Mouse (Mus musculus) gastrocnemius, postnatal 14 days (tissue): ENCODE measurements around the gene Casz1. TPM values are rescaled to one million over a fixed set of nuclear protein-coding genes. Genes with fewer than 3 reads are reported as not detected.

ENCODE experiments used
- DNase-seq: peaks from one replicate; pipeline ENCODE4 v3.0.0; 2021; ENCODE audit warnings: mixed read lengths
- intact Hi-C: fragments of 180-260 bp; cut with DNase I; formaldehyde crosslinking; loops from one replicate; pipeline ENCODE4 v1.15.1; 2025; ENCODE audit warnings: low total_unique reads
- total RNA-seq, 2 experiments: library from RNA; stranded (reverse); gene quantifications; 2 replicates each; pipeline ENCODE4 v1.2.3; 2021

Casz1 gene
- total RNA-seq, 2 experiments from 2014 or later: 31.2 to 32.9 TPM

DNA sequence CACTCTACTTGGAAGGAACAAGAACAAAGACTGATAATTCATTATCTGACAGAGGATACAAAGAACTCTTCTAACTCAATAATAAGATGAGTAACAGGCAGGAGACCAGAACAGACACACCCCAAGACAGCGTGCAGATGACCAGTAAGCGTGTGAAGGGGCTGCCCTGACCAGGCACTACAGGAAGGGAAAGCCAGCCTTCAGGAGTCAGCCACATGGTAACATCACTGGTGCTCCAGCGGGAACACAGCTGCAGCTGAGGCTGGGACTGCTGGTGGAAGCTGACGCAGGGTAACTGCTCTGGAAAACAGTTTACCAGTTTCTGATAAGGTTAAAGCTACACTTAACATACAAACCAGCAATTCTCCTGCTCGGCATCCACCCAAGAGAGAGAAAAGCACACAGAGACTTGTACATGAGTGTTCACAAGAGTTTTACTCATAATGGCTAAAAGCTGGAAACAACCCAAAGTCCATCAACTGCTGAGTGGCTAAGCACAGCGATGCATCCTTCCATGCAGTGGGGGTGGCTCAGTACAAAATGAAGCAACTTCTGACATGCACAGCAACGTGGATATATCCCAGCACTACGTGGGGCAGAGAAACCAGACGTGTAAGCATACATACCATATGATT is 174.1 kb downstream of the Casz1 start:
- intact Hi-C loops: no loop called here
- DNase-seq: no peak

DNA sequence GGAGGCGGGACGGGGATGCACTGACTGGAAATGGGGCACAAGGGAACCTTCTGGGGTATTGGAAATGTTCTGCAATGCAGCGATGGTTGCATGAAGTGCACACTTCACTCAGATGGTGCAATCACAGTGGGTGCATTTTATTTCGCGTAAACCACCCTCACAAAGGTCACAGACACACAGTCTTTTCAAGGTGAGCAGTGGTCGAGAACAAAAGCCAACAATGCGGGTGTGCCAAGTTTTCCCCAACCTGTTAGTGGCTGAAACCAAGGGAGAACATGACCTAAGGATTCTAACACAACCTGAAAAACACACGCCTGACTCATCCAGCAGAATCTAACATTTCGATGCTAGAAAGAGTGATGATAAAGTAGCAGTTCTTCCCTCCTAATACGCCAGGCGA is 174.7 kb downstream of the Casz1 start:
- DNase-seq: no peak
- intact Hi-C loops: no loop called here

DNA sequence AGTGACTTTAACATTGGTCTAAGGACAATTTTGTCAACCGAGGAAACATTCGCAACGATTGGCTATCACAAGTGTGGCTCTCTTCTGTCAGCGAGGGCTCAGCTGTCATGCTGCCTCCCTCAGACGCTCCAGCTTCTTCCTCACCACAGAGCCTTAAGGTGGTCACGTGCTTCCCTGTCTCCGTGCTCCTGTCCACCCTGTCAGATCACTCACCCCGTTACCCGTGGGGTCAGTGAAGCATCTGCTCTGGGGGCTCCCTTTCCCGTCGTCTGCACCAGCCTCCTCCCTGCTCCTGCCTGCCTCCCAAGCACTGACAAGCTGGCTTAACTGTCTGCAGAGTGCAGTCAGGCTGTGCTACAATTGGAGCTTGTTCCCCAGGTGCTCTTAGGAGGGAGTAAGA is 175.6 kb downstream of the Casz1 start:
- DNase-seq: no peak
- intact Hi-C loops: no loop called here

DNA sequence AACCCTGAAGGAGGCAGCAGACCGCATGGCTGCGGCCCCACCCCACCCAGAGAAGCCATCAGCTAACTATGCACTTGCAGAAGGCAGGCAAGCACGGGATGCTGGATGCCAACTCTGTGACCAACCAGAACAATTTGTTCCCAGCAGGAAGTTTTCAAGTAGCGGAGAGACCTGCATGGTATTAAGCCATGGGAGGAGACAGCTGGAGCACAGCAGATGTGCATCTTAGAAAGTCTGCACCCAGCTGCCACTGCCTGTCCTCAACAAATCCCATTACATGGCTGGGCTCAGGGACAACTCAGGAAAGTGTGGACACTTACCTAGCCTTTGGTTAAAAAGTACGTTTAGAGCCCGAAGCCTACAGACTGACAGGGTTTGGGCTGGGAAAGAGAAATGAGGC is 178.0 kb downstream of the Casz1 start:
- DNase-seq: no peak
- intact Hi-C loops: no loop called here

DNA sequence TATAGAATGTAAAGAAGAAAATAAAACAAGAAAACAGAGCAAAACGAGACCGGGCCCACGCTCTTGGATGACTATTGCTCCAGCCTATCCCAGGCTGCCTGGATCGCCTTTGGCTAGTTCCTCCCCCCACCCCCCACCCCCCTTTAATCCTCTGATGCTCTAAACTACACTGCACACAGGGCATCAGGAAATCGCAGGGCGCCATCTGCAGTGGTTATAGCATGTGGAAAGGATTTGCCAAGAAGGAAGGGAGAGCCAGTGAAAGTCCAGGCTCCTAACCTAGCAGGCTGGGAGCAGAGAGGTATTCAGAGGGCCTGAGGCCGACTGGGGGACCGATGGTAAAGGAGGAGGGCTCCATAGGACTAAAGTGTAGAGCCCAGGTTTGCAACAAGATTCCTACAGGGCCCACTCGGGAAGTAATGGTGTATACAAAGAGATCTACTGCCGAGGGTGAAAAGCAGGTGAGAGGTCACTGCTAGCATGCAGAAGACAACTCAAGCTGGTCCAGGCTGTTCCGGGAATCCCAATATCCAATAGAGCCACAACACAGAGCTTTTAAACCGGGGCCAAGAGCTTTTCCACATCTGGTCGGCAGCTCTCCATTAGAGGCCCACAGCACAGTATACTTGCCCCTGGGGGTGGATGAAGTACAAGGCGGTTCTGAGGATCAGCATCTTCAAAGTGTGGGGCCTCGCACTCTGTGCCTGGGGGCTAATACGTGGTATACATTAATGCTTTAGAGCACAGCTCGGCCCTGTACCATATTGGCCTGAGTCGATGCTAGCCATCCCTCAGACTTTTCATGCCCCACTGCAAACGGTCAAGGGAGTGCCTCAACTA is 180.7 kb downstream of the Casz1 start:
- no peak for DNase-seq
- intact Hi-C loops: no loop called here

DNA sequence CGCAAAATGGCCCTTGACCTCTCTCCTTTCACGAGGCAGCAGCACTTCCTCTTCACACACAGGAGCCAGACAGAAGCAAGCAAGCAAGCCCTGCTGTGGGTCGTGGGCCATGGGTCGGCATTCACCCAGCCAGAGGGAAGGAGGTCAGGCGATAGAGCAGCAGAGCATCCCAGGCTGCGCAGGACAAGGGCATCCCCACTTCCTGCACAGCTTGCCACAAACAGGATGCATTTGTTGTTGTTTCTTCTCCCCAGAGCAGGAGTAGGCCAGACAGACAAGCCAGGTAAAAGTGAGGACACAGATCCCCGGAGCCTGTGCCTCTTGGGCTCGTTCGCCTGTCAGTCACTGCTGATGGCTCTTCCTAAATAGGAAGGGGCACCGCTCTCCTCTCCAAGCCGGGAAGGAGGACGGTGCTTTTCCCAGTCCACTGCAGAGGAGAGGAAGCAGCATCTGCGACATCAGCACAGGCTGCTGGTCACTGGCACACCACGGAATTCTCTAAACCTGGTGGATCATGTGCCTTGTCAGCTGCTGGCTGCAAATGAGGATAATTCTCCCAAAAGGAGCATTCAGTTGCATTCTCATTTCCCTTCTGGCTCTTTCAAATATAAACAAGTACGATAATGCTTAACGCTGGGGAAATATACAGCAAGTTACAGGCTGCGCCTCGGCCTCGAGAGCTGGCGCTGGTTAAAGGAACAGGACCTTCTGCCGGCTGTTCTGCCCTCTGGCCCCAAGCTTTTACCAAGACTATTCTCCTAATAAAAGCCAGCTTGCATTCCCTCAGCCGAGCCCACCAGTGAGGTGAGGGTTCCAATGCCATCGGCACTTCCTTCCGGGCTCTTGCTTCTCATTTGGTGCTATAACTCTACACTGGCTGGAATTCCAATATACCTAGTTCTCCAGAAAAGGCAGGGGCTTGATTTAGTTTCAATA is 181.6 kb downstream of the Casz1 start:
- no peak for DNase-seq
- intact Hi-C loops: no loop called here

DNA sequence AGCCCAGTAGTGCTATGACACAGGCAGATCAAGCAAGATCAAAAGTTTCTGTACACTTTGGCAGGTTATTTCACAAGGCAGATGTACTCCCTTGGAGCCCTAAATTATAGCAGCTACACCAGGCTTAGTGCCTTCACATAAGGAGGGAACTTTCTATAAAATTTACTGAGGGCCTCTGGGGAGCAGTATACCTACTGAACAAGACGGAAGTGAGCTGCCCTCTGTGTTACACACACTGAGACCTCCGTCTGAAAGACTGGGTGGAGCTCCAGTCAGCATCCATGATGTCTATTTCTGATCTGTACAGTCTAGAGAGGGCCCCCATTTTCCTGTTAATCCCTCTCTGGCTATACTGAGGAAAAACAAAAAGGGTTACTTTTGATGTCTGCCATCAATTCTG is 185.8 kb downstream of the Casz1 start:
- no peak for DNase-seq
- intact Hi-C loops: no loop called here

DNA sequence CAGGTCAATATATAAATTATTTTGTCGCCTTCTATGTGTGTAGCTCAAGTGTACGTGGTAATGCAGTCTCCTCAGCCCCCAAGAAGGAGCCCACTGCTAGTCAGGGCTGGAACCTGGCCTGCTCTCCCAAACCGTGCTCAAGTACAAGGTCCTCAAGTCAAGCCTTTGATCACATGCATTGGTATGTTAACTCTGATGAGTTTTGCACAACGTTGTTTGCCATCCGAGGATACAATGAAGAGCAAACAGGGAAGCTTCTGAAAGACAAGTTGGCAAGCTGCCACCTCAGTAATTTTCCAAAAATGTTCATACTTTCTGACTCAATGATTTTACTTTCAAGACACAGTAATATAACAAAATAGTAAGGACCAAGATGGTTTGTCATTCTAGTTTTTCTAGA is 189.7 kb downstream of the Casz1 start:
- intact Hi-C loops: no loop called here
- no peak for DNase-seq

DNA sequence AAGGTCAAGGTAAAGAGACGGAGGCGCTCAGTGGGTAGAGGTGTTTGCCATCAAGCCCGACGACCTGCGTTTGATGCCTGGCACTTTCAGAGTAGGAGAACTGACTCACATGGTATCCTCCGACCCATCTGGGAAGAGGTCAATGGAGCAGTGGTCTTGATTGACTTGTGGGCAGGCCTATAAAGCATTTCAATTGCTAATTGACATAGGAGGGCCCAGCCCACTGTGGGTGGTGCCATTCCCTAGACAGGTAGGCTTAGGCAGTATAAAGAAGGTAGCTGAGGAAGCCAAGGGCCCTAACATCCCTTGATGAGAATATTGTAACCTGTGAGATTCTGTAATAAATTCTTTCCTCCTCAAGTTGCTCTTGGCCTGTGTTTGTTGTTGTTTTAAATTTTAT is 196.5 kb downstream of the Casz1 start:
- intact Hi-C loops: no loop called here
- DNase-seq: no peak

DNA sequence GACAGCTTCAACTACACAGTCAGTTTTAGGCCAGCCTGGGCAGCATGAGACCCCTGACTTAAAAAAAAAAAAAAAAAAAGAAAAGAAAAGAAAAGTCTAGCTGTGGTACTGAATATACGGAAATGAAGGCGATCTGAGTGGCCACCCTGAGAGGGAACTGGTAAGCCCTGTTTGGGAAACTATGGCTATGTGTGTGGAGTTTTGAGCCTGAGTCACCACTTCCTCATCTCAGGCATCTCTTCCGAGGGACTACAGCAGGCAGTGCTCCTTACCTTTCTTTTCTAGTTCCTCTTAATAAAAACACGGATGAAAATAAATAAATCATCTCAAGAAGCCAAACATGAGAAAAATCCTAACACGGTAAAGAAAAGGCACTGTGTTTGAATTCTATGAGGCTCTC is 197.3 kb downstream of the Casz1 start:
- intact Hi-C loops: no loop called here
- no peak for DNase-seq

DNA sequence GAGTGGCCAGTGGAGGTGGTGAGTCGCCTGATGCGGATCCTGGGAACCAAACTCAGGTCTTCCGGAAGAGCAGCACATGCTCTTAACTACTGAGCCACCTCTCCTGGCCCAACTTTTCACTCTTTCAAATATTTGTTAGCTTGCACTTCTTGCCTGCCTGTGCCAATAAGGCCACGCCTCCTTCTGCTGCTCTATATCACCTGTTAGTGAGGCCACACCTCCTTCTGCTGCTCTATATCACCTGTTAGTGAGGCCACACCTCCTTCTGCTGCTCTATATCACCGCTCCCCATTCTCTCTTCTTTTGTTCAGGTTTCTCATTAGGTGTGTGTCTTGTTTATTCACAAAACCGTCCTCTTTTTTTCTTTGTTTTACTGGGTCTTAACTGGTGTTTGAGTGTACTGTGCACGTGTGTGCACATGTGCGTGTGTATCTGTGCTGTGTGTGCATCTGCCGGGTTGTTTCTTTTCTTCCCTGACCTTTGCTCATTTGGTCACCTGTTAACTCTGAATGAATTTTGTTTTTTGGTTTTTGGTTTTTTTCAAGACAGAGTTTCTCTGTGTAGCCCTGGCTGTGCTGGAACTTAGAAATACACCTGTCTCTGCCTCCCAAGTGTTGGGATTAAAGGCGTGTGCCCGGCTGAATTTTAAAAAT is 198.3 kb downstream of the Casz1 start:
- intact Hi-C loops: no loop called here
- DNase-seq: no peak

Other genes starting within 250 kb of the Casz1 start
- gene Exosc10, start 246.0 kb upstream of the Casz1 start, total RNA-seq: 10 to 100 TPM; 20.0 to 23.0 TPM
- gene Srm, start 212.9 kb upstream of the Casz1 start, total RNA-seq: 10 to 100 TPM; 15.9 to 20.9 TPM
- gene Masp2, start 201.9 kb upstream of the Casz1 start, total RNA-seq: under 1 TPM; 0.35 to 0.41 TPM
- 100 to 1,000 TPM; 115 TPM for gene Tardbp, start 177.4 kb upstream of the Casz1 start, total RNA-seq
- gene Gm572, start 161.1 kb upstream of the Casz1 start, total RNA-seq: 1 to 10 TPM; 6.9 to 7.7 TPM